Mouse (Mus musculus): ENCODE results near the gene Nek6.

Gene Nek6

GRCm38 (mm10) chr2:38511487-38512307, at the start of gene Nek6:
TSS of gene Nek6 (plus strand) at chr2:38511643.
- ChIA-PET POLR2A (interaction anchor here in 3 of 4 experiments (0.6 to 2.1 kb wide), 7 partner anchors 11 to 52 kb away, joined by 3 to 10 read pairs (median 3); no protein-coding TSS in a partner anchor), CTCF (interaction anchor here in 2 of 4 experiments (0.7 to 1.2 kb wide), 2 partner anchors 10 to 58 kb away, joined by 3 read pairs; no protein-coding TSS in a partner anchor)

- CTCF ChIA-PET, result interaction anchor here in 1 of 4 experiments (1.2 to 1.5 kb wide), 2 partner anchors 130 to 136 kb away, joined by 3 read pairs; no protein-coding TSS in a partner anchor
- POLR2A ChIA-PET, result interaction anchor here in 1 of 4 experiments (0.9 kb wide), 1 partner anchor 55 kb away, joined by 3 read pairs; no protein-coding TSS in a partner anchor
Observed at GRCm38 (mm10) chr2:38462323-38462722, 49.1 kb upstream of the Nek6 start.

GRCm38 (mm10) chr2:38468845-38469244, 42.6 kb upstream of the Nek6 start:
- CTCF ChIA-PET, result no interaction called here
- POLR2A ChIA-PET, result no interaction called here

- ChIA-PET POLR2A (no interaction called here), CTCF (interaction anchor here in 1 of 4 experiments (0.8 kb wide), 1 partner anchor 45 kb away, joined by 6 read pairs; no protein-coding TSS in a partner anchor)
Observed at GRCm38 (mm10) chr2:38471745-38472144, 39.7 kb upstream of the Nek6 start.

GRCm38 (mm10) chr2:38472829-38473228, 38.6 kb upstream of the Nek6 start:
- CTCF ChIA-PET, result no interaction called here
- POLR2A ChIA-PET, result no interaction called here

GRCm38 (mm10) chr2:38476871-38477496, 34.5 kb upstream of the Nek6 start:
- ChIA-PET CTCF (interaction anchor here in 1 of 4 experiments (0.8 kb wide), 1 partner anchor 43 kb away, joined by 5 read pairs; no protein-coding TSS in a partner anchor), POLR2A (interaction anchor here in 1 of 4 experiments (0.9 to 1.3 kb wide), 2 partner anchors 9 to 132 kb away, joined by 3 to 5 read pairs; no protein-coding TSS in a partner anchor)

- CTCF ChIA-PET, result interaction anchor here in 2 of 4 experiments (0.6 to 0.8 kb wide), 2 partner anchors 43 to 138 kb away, joined by 3 to 5 read pairs; no protein-coding TSS in a partner anchor
- POLR2A ChIA-PET, result no interaction called here
Observed at GRCm38 (mm10) chr2:38477497-38477873, 34.0 kb upstream of the Nek6 start.

- ChIA-PET CTCF (interaction anchor here in 1 of 4 experiments (0.6 to 1.4 kb wide), 2 partner anchors 179 to 1265 kb away, joined by 3 read pairs; no protein-coding TSS in a partner anchor), POLR2A (interaction anchor here in 1 of 4 experiments (1.6 kb wide), 1 partner anchor 111 kb away, joined by 3 read pairs; no protein-coding TSS in a partner anchor)
Observed at GRCm38 (mm10) chr2:38478683-38479082, 32.8 kb upstream of the Nek6 start.

GRCm38 (mm10) chr2:38479541-38479940, 31.9 kb upstream of the Nek6 start:
- ChIA-PET POLR2A (interaction anchor here in 1 of 4 experiments (1.6 kb wide), 1 partner anchor 111 kb away, joined by 3 read pairs; no protein-coding TSS in a partner anchor), CTCF (interaction anchor here in 2 of 4 experiments (0.6 to 1.4 kb wide), 3 partner anchors 119 to 881 kb away, joined by 3 read pairs; no protein-coding TSS in a partner anchor)

- CTCF ChIA-PET, result interaction anchor here (0.6 to 2.3 kb wide), 13 partner anchors 47 to 488 kb away, joined by 3 to 11 read pairs (median 4); no protein-coding TSS in a partner anchor
- POLR2A ChIA-PET, result interaction anchor here in 3 of 4 experiments (0.7 to 1.4 kb wide), 3 partner anchors 21 to 458 kb away, joined by 3 read pairs; no protein-coding TSS in a partner anchor
Observed at GRCm38 (mm10) chr2:38481166-38481778, 30.2 kb upstream of the Nek6 start.

GRCm38 (mm10) chr2:38482122-38482521, 29.3 kb upstream of the Nek6 start:
- ChIA-PET POLR2A (interaction anchor here in 2 of 4 experiments (1.1 to 1.4 kb wide), 3 partner anchors 20 to 64 kb away, joined by 3 to 4 read pairs (median 3); no protein-coding TSS in a partner anchor), CTCF (interaction anchor here (0.5 to 2.3 kb wide), 8 partner anchors 35 to 187 kb away, joined by 3 to 9 read pairs (median 5); no protein-coding TSS in a partner anchor)

- ChIA-PET POLR2A (interaction anchor here in 3 of 4 experiments (0.7 to 1.4 kb wide), 8 partner anchors 59 to 206 kb away, joined by 3 to 7 read pairs (median 3); no protein-coding TSS in a partner anchor), CTCF (interaction anchor here (0.6 to 2.3 kb wide), 10 partner anchors 34 to 225 kb away, joined by 3 to 9 read pairs (median 4); no protein-coding TSS in a partner anchor)
Observed at GRCm38 (mm10) chr2:38483058-38483704, 28.3 kb upstream of the Nek6 start.

GRCm38 (mm10) chr2:38484556-38484955, 26.9 kb upstream of the Nek6 start:
- POLR2A ChIA-PET, result interaction anchor here in 3 of 4 experiments (0.6 to 4.0 kb wide), 8 partner anchors 25 to 137 kb away, joined by 3 to 15 read pairs (median 4); no protein-coding TSS in a partner anchor
- CTCF ChIA-PET, result interaction anchor here in 2 of 4 experiments (0.9 to 1.4 kb wide), 2 partner anchors 55 to 113 kb away, joined by 3 read pairs; no protein-coding TSS in a partner anchor

- CTCF ChIA-PET, result interaction anchor here in 2 of 4 experiments (0.6 to 1.9 kb wide), 2 partner anchors 33 to 107 kb away, joined by 4 read pairs; no protein-coding TSS in a partner anchor
- POLR2A ChIA-PET, result interaction anchor here in 3 of 4 experiments (0.6 to 4.0 kb wide), 10 partner anchors 18 to 160 kb away, joined by 3 to 15 read pairs (median 4); partner anchors contain the start of gene Nek6 (in 1 of the 3)
Observed at GRCm38 (mm10) chr2:38485409-38485808, 26.0 kb upstream of the Nek6 start.

- ChIA-PET CTCF (interaction anchor here in 3 of 4 experiments (1.0 to 1.9 kb wide), 4 partner anchors 106 to 151 kb away, joined by 3 to 4 read pairs (median 4); no protein-coding TSS in a partner anchor), POLR2A (interaction anchor here in 3 of 4 experiments (0.6 to 4.0 kb wide), 20 partner anchors 10 to 172 kb away, joined by 3 to 15 read pairs (median 3); partner anchors contain the start of gene Nek6 (in 1 of the 3))
Observed at GRCm38 (mm10) chr2:38485957-38486931, 25.2 kb upstream of the Nek6 start.

GRCm38 (mm10) chr2:38497594-38497993, 13.8 kb upstream of the Nek6 start:
- ChIA-PET CTCF (no interaction called here), POLR2A (interaction anchor here in 1 of 4 experiments (0.8 kb wide), 1 partner anchor 60 kb away, joined by 3 read pairs; no protein-coding TSS in a partner anchor)
